Mouse (Mus musculus) stomach, embryonic 16.5 days (tissue): Measurements from ENCODE around the gene Adgrl3. TPM values are rescaled to one million over a fixed set of nuclear protein-coding genes. Genes with fewer than 3 reads are reported as not detected.

ENCODE experiments used
- ATAC-seq: fragments of 200-750 bp; cut with Nextera tagmentation; 2 replicates; pipeline ENCODE4 v1.8.0; 2017; ENCODE audit warnings: moderate number of reproducible peaks, moderate TSS enrichment; ENCODE audit not compliant: insufficient read depth, low FRiP score
- H3K27ac ChIP-seq: fragments of 300-500 bp; sonication (generic); 2 replicates; pipeline ENCODE4 v1.5.1; 2014; ENCODE audit warnings: low read length
- H3K27me3 ChIP-seq: fragments of 300-500 bp; sonication (generic); 2 replicates; pipeline ENCODE4 v1.6.1; 2014; ENCODE audit warnings: low read length, control low read depth, mixed read lengths; ENCODE audit not compliant: control insufficient read depth, insufficient read depth
- H3K36me3 ChIP-seq: fragments of 300-500 bp; sonication (generic); 2 replicates; pipeline ENCODE4 v1.6.1; 2014; ENCODE audit warnings: low read length; ENCODE audit not compliant: control insufficient read depth, insufficient read depth
- H3K4me1 ChIP-seq: fragments of 300-500 bp; sonication (generic); 2 replicates; pipeline ENCODE4 v1.6.1; 2014; ENCODE audit warnings: low read length, control low read depth, mixed read lengths; ENCODE audit not compliant: control insufficient read depth, insufficient read depth
- H3K4me2 ChIP-seq: fragments of 300-500 bp; sonication (generic); 2 replicates; pipeline ENCODE4 v1.6.1; 2014; ENCODE audit warnings: low read depth, low read length, mixed read lengths
- H3K4me3 ChIP-seq: fragments of 300-500 bp; sonication (generic); replicated peaks from 2 replicates; pipeline ENCODE4 v1.5.1; 2014; ENCODE audit warnings: mild to moderate bottlenecking, low read length
- H3K9ac ChIP-seq: fragments of 300-500 bp; sonication (generic); 2 replicates; pipeline ENCODE4 v1.6.1; 2014; ENCODE audit warnings: low read length
- H3K9me3 ChIP-seq: fragments of 300-500 bp; sonication (generic); replicated peaks from 2 replicates; pipeline ENCODE4 v1.6.1; 2016; ENCODE audit warnings: low read length, control low read depth; ENCODE audit not compliant: control insufficient read depth
- WGBS: fragments of 180-500 bp; shearing (Covaris S2); extraction: QIAGEN DNeasy Blood & Tissue Kit; methylation state at CpG from one replicate; pipeline ENCODE4 v1.1.7; 2014; 5-methylcytosine and 5-hydroxymethylcytosine counted together
- polyA plus RNA-seq: library from polyadenylated mRNA; unstranded; fragments of >200 nt; fragmentation: Nextera tagmentation; extraction: Ambion mirVana; gene quantifications from 2 replicates; pipeline ENCODE4 v1.2.1, GENCODE M21; 2015

Adgrl3 gene
- polyA plus RNA-seq, 1 experiment from 2014 or later, result 17.0 TPM

DNA sequence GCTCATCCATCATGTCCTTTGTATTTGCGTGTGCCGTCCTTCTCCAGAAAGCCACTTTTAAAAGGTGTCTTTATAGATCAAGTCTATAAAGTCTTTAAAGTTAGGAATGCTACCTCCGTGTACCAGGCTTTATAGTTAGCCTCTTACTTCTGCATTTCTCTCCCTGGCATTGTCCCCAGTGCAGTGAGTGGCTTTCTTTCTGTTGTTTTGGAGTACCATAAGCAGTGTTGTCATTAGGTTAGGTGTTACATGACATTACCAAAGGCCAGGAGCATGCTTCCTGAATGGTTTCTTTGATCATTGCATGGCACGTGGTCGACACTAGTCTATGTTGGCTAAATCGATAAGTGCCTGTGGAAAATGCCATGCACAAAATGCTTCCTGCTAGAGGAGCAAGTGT lies 48.2 kb downstream of the Adgrl3 start:
- Histone ChIP-seq H3K4me2 (no peak overlapping the region), H3K9me3 (no peaks in the 10 kb centered on the region), H3K4me3 (no peak overlapping the region), H3K27me3 (no peaks in the 10 kb centered on the region), H3K27ac (no peak overlapping the region), H3K9ac (no peak overlapping the region), H3K4me1 (no peaks in the 10 kb centered on the region), H3K36me3 (no peaks in the 10 kb centered on the region)
- 66% methylated on average over 6 of the region's 6 CpGs for WGBS
- no peak for ATAC-seq

DNA sequence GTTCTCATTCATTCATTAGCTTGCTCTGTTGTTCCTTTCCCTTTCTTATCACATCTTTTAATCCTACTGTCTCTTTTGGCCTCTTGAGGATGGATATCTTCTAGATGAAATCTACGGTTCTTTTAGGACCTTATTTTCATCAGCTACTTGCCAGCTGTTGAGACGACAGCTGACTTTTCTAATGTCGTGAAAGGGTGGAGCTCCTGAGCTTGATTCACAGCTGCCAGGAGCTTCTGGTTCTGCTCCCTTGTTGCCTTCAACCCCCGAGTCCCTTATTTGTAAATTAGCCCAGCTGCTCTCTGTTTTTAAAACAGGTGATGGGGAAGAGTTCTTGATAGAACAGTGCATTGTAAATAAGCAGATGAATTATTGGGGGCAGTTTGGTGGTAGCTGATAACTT lies 48.9 kb downstream of the Adgrl3 start:
- Histone ChIP-seq H3K4me3 (no peak overlapping the region), H3K4me2 (no peak overlapping the region), H3K9me3 (no peaks in the 10 kb centered on the region), H3K27ac (no peak overlapping the region), H3K4me1 (no peaks in the 10 kb centered on the region), H3K27me3 (no peaks in the 10 kb centered on the region), H3K36me3 (no peaks in the 10 kb centered on the region), H3K9ac (no peak overlapping the region)
- 40% methylated on average over 4 of the region's 4 CpGs for WGBS
- no peak for ATAC-seq

DNA sequence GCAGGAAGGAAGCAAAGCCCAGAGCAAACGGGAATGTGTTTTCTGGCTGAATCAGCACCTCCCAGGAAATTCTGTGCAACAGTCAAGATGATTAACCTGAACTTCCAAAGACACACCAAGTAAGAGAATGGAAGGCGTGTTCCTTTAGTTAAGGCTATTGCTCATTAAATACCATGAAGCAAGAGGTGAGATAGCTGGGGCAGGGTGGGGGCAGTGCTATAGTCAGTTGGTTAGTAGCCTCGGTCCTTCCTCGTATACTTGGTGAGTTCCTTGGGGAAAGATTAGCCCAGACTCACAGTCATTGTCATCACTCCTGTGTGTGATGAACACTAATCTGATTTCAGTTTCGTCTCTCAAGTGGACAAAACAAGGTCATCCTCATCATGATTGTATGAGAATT lies 53.0 kb downstream of the Adgrl3 start:
- Histone ChIP-seq H3K36me3 (no peaks in the 10 kb centered on the region), H3K4me1 (no peaks in the 10 kb centered on the region), H3K27me3 (no peaks in the 10 kb centered on the region), H3K27ac (no peak overlapping the region), H3K4me3 (no peak overlapping the region), H3K4me2 (no peak overlapping the region), H3K9ac (no peak overlapping the region), H3K9me3 (no peaks in the 10 kb centered on the region)
- ATAC-seq, result no peak
- WGBS, result 67% methylated on average over 5 of the region's 5 CpGs

DNA sequence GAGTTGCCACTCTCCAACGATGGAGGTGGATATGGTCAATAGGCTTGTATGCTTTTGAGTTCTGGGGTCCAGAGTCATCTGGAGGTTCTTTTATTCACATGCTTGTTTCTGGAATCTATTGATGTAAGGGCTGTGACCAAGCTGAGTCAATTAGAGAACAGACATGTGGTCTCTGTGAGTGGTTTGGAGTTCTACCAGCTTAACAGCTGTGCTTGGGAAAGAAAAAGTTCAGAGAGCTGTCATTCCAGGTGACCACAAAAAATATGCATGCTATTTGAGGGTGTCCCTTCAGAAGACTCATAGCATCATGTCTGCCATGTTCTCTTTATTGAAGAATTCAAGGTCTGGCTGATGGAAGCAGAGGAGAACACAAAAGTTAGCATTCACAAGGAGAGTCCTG lies 53.9 kb downstream of the Adgrl3 start:
- Histone ChIP-seq H3K4me3 (no peak overlapping the region), H3K27me3 (no peaks in the 10 kb centered on the region), H3K9me3 (no peaks in the 10 kb centered on the region), H3K27ac (no peak overlapping the region), H3K4me2 (no peak overlapping the region), H3K4me1 (no peaks in the 10 kb centered on the region), H3K9ac (no peak overlapping the region), H3K36me3 (no peaks in the 10 kb centered on the region)
- WGBS, result 87% methylated on average over 1 of the region's 1 CpGs
- no peak for ATAC-seq

DNA sequence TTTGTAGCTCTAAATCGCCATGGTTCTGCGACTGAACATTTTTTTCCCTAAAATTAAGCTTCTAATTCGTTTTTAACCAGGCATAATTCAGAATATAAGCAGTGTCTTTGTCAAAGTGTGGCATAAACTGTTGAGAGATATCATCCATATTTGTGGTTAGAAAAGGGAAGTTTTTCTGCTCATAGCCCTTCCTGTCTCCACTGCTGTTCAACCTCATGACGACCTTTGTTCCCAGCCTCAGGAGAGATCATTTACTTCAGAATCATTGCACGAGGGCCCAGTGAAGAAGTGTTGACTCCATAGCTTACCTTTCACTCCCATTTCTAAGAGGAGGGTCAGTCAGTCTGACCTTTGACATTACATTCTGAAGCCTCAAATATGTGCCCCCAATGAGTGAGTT lies 56.4 kb downstream of the Adgrl3 start:
- Histone ChIP-seq H3K27ac (no peak overlapping the region), H3K27me3 (no peaks in the 10 kb centered on the region), H3K9me3 (no peaks in the 10 kb centered on the region), H3K4me1 (no peaks in the 10 kb centered on the region), H3K4me2 (no peak overlapping the region), H3K4me3 (no peak overlapping the region), H3K36me3 (no peaks in the 10 kb centered on the region), H3K9ac (no peak overlapping the region)
- no peak for ATAC-seq
- 62% methylated on average over 5 of the region's 5 CpGs for WGBS

DNA sequence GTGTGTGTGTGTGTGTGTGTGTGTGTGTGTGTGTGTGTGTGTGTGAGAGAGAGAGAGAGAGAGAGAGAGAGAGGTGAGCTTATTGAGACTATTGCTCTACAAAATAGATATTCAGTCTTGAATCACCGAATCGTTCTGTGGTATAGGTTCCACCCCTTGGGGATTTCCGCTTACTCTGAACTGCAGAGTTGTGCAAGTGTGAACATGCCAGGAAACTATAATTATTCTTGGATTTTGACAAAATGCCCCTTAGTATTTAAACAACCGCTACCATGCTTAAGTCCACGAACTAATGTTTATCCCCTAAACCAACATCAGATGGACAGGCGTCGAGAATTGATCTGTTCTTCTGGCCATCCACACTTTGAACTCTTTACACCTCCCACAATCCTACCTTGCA lies 57.1 kb downstream of the Adgrl3 start:
- no peak overlapping the region for H3K4me3 ChIP-seq
- no peaks in the 10 kb centered on the region for H3K27me3 ChIP-seq
- H3K4me2 ChIP-seq, result no peak overlapping the region
- no peak overlapping the region for H3K27ac ChIP-seq
- no peaks in the 10 kb centered on the region for H3K36me3 ChIP-seq
- H3K4me1 ChIP-seq, result no peaks in the 10 kb centered on the region
- no peaks in the 10 kb centered on the region for H3K9me3 ChIP-seq
- no peak for ATAC-seq
- 69% methylated on average over 7 of the region's 7 CpGs for WGBS
- H3K9ac ChIP-seq, result no peak overlapping the region

DNA sequence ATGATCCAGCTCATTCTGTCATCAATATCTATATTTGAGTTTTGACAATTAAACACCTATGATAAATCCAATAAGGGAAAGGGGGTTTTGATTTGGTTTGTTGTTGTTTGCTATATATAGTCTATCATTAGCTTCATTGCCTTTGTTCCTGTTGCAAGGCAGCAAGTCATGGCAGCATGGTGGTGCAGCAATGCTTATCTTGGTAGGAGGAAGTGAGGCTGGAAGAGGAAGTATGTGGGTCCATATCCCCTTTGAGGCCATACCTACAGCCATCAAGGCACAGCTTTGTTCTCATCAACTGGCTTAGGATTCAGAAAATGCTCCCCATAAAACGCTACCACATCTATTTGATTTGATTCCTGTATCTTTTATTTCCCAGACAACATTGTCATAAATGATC lies 58.1 kb downstream of the Adgrl3 start:
- H3K4me2 ChIP-seq, result no peak overlapping the region
- H3K27ac ChIP-seq, result no peak overlapping the region
- ATAC-seq, result no peak
- H3K36me3 ChIP-seq, result no peaks in the 10 kb centered on the region
- H3K4me1 ChIP-seq, result no peaks in the 10 kb centered on the region
- H3K27me3 ChIP-seq, result no peaks in the 10 kb centered on the region
- no peaks in the 10 kb centered on the region for H3K9me3 ChIP-seq
- 84% methylated on average over 1 of the region's 1 CpGs for WGBS
- H3K9ac ChIP-seq, result no peak overlapping the region
- H3K4me3 ChIP-seq, result no peak overlapping the region

DNA sequence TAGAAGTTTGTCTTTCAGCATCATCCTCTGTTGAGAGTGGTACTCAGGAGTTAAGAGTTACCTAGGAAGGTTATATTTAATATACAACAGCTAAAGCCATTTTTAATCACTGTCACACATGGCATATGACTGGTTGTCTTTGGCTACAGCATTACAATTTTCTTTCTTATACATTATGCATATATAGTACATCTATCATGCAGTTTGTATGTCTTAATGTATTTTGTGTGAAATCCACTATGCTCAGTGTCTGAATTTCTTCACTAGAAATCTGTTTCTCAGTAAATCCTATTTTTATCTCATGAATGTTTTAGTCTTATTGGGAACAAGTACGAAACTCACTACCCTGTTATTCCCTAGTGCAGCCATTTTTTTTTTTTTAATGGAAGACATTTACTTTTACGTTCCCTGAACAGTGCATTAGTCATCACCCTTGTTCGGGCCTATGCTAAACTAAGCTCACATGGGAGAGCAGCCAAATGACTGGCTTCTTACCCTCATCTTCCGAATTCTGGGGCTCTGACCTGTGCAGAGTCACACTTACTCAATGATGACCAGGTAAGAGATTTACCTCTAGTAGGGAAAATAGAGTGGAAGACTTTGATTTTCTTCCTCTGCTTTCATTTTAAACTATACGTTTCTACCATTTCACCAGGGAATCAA lies 63.9 kb downstream of the Adgrl3 start:
- no peak for ATAC-seq
- H3K27me3 ChIP-seq, result no peaks in the 10 kb centered on the region
- H3K27ac ChIP-seq, result no peak overlapping the region
- no peak overlapping the region for H3K4me3 ChIP-seq
- no peak overlapping the region for H3K9ac ChIP-seq
- H3K4me2 ChIP-seq, result no peak overlapping the region
- H3K36me3 ChIP-seq, result no peaks in the 10 kb centered on the region
- H3K9me3 ChIP-seq, result no peaks in the 10 kb centered on the region
- no peaks in the 10 kb centered on the region for H3K4me1 ChIP-seq
- WGBS, result 71% methylated on average over 5 of the region's 5 CpGs

DNA sequence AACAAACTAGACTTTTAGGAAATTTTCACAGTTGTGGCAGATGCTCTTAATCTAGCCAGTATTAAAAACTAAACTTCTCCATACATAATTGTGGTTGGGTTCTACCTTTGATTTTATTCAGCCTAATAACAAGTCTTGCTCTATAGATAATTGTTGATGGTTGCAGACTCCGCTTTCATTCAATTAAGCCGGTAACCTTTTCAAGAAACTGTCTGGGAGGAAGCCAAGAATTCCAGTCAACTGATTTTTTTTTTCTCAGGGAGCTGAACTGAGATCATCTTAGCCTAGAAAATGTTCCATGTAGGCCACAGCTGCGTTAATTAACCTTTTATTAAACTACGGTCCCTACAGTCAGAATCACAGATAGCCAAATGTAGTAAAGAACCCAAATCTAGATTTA lies 65.2 kb downstream of the Adgrl3 start:
- no peak for ATAC-seq
- WGBS, result 63% methylated on average over 4 of the region's 4 CpGs
- Histone ChIP-seq H3K27ac (no peak overlapping the region), H3K4me1 (no peaks in the 10 kb centered on the region), H3K36me3 (no peaks in the 10 kb centered on the region), H3K4me3 (no peak overlapping the region), H3K9me3 (no peaks in the 10 kb centered on the region), H3K9ac (no peak overlapping the region), H3K4me2 (no peak overlapping the region), H3K27me3 (no peaks in the 10 kb centered on the region)

DNA sequence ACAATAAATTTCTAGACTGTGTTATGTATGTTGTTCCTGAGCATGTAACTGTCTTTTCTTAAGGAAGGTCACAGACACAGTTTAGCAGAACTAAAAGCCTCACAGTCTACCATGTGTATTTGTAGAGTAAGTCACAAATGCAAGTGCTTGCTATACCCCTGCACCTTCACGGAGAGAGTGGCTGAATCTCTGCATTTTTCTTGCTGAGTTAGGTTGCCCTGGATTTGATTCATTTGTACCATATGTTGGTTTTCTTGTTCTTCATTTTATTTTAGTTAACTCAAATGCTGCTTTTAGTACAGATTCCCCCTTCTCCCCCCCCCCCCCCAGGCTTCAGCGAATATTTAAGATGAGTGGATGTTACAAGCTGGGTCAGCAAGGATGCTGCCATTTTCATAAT lies 68.7 kb downstream of the Adgrl3 start:
- Histone ChIP-seq H3K27me3 (no peaks in the 10 kb centered on the region), H3K4me1 (no peaks in the 10 kb centered on the region), H3K36me3 (no peaks in the 10 kb centered on the region), H3K9ac (no peak overlapping the region), H3K27ac (no peak overlapping the region), H3K4me3 (no peak overlapping the region), H3K4me2 (no peak overlapping the region), H3K9me3 (no peaks in the 10 kb centered on the region)
- 89% methylated on average over 2 of the region's 2 CpGs for WGBS
- no peak for ATAC-seq
